Mouse (Mus musculus) spleen, postnatal 10 days (tissue): ENCODE results near the gene Atp2c1.

Experiments used
- DNase-seq, 2 experiments: peaks; one replicate each; pipeline ENCODE4 v3.0.0; 2021 to 2022; ENCODE audit warnings: low spot score in 2 of 2

Atp2c1 gene

DNA sequence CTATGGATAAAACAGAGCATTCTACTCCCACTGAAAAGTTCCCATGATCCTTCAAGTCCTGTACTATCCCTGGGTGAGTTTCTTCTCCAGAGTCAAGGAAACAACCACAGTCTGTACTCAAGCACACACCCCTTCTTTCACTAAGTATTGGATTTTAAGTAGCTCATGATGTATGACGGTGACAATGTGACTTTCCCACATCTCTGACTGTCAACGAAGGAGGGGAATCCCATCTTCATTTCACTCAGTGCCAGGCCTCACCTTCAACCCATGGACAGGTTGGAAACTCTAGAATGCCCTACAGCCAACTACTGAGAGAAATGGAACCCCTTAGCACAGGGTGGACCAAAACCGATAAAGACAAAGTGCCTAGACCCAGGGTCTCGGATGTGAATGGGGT lies 160.9 kb downstream of the Atp2c1 start:
- no peak for DNase-seq

DNA sequence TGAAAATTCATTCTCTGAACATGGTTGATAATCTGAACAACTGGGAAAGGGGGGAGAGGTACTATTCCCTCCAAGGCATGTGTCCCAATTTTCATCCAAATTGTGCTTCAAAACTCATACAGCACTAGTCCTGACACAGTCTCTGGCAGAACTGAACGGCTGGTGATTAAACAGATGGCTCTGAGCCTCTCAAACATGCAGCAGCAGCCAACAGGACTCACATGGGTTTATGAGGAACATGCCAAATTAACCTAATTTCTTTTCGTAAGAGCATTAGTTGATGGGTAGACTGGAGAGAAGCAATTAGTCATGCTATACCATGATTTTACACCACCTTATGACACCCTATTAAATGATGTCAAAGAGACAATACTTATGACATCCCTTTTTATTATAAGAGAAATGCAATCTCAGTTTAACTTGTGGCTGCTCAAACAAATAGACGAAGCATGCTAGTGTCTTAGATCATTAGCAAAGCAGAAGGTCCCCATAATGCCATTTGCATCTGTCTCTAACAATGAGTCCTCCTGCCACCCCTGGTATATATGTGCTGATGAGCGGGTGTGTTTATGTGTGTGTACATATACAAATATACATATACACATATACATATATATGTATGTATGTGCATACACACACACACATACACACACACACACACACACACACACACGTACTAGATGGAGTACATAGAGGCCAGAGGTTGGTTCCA lies 163.4 kb downstream of the Atp2c1 start:
- DNase-seq = no peak

DNA sequence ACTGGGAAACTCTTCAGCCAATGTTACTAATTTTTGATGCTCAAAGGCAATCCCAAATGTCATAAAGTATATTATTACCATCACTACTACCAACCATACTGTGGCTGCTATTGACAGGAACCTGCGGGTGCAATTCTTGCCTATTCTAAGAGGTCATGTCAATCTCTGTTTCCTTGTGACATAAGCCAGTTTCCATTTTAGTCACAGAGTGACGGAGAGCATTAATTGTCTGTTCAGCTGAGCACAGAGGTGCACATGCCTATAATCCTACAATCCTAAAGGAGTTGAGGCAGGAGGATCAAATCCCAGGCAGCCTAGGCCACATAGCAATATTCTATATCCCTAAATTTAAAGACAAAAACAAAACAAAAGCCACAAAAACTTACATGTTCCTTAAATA lies 164.9 kb downstream of the Atp2c1 start:
- DNase-seq = no peak
